Mouse (Mus musculus): ENCODE measurements around the gene Vsig2. TPM values are rescaled to one million over a fixed set of nuclear protein-coding genes. Genes with fewer than 3 reads are reported as not detected.

The Vsig2 gene
- polyA plus RNA-seq, 1 experiment from 2014 or later: 6.1 TPM

DNA sequence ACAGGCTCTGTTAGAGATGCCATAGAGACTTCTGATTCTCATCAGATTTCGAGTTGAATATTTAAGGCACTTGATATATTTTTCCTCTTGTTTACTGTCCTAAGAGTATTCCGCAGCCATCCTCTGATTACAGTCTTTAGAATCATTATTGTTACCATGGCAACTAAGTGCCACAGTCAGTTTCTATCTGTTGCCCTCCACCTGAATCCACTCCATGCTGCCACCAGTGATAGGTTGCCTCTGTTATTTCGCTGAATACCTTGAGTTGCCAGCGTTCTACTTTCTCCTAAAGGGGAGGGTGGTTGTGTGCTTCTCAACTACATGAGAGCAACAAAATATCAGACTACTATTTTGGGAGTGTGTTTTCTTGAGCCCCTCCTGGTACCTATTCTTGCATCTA, 47.7 kb downstream of the Vsig2 start:
- Histone ChIP-seq H3K36me3 (ENCODE audit: control insufficient read depth, insufficient read depth) (no peaks in the 10 kb centered on the region), H3K4me2 (replicated peaks; ENCODE audit: low read depth) (no peak overlapping the region), H3K27ac (ENCODE audit: low read depth, low read length) (no peak overlapping the region), H3K9me3 (ENCODE audit: control insufficient read depth) (no peaks in the 10 kb centered on the region), H3K4me3 (ENCODE audit: low read depth, low read length) (no peak overlapping the region), H3K4me1 (replicated peaks; ENCODE audit: control insufficient read depth, insufficient read depth, low read length) (no peaks in the 10 kb centered on the region), H3K9ac (ENCODE audit: low read depth, low read length) (no peak overlapping the region), H3K27me3 (replicated peaks; ENCODE audit: control insufficient read depth, insufficient read depth, low read length) (no peaks in the 10 kb centered on the region)
- TF ChIP-seq CTCF (IDR thresholded peaks at IDR 0.05; ENCODE audit: low read depth): no peak
- no peak for ATAC-seq
- WGBS: 70% methylated on average over 4 of the region's 4 CpGs

DNA sequence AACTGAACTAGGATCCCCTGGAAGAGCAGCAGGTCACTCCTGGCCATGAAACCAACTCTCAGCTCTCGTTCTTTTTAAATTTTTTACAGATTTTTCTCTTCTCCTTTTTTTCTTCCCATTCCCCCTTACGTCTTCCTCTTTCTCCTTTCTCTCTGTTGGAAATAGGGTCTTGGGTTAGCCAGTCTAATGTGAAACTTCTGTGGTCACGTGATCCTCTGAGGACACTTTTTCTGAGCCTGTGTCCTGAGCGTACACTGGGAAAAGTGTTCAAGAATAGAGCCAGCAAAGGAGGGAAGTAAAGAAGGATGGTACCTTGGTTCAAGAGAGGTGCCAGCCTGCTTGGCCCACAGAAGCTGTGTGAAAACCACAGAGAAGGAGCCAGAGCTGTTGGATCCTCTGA, 51.3 kb downstream of the Vsig2 start:
- H3K4me2 ChIP-seq (replicated peaks; ENCODE audit: low read depth): no peak overlapping the region
- H3K36me3 ChIP-seq (ENCODE audit: control insufficient read depth, insufficient read depth): no peaks in the 10 kb centered on the region
- ATAC-seq: no peak
- H3K9me3 ChIP-seq (ENCODE audit: control insufficient read depth): no peaks in the 10 kb centered on the region
- H3K27ac ChIP-seq (ENCODE audit: low read depth, low read length): no peak overlapping the region
- no peaks in the 10 kb centered on the region for H3K4me1 ChIP-seq (replicated peaks; ENCODE audit: control insufficient read depth, insufficient read depth, low read length)
- no peak overlapping the region for H3K9ac ChIP-seq (ENCODE audit: low read depth, low read length)
- H3K27me3 ChIP-seq (replicated peaks; ENCODE audit: control insufficient read depth, insufficient read depth, low read length): no peaks in the 10 kb centered on the region
- TF ChIP-seq CTCF (IDR thresholded peaks at IDR 0.05; ENCODE audit: low read depth): no peak
- 89% methylated on average over 4 of the region's 4 CpGs for WGBS
- H3K4me3 ChIP-seq (ENCODE audit: low read depth, low read length): no peak overlapping the region

DNA sequence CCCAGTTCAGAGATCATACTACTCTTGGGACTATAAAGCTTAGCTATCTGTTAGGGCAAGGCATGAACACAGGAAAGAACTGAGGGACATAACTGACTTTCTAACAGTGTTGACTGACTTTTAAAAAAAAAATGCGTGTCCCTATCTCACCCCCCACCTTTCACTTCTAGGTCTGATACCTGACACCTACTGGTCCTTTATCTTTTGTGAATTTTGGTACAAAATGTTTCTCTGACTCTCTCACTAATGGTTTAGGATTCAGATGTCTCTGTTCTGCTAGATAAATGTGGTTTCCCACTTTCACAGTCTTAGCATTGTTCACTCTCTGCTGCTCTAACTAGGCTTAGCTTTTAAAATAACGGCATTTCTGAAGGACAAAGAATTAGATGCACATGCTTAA, 53.0 kb downstream of the Vsig2 start:
- 73% methylated on average over 2 of the region's 2 CpGs for whole genome bisulfite sequencing
- H3K4me1 ChIP-seq (replicated peaks; ENCODE audit: control insufficient read depth, insufficient read depth, low read length): no peaks in the 10 kb centered on the region
- H3K27ac ChIP-seq (ENCODE audit: low read depth, low read length): no peak overlapping the region
- H3K36me3 ChIP-seq (ENCODE audit: control insufficient read depth, insufficient read depth): no peaks in the 10 kb centered on the region
- no peak overlapping the region for H3K4me2 ChIP-seq (replicated peaks; ENCODE audit: low read depth)
- no peaks in the 10 kb centered on the region for H3K27me3 ChIP-seq (replicated peaks; ENCODE audit: control insufficient read depth, insufficient read depth, low read length)
- TF ChIP-seq CTCF (IDR thresholded peaks at IDR 0.05; ENCODE audit: low read depth): no peak
- ATAC-seq: no peak
- H3K9ac ChIP-seq (ENCODE audit: low read depth, low read length): no peak overlapping the region
- no peak overlapping the region for H3K4me3 ChIP-seq (ENCODE audit: low read depth, low read length)
- no peaks in the 10 kb centered on the region for H3K9me3 ChIP-seq (ENCODE audit: control insufficient read depth)

DNA sequence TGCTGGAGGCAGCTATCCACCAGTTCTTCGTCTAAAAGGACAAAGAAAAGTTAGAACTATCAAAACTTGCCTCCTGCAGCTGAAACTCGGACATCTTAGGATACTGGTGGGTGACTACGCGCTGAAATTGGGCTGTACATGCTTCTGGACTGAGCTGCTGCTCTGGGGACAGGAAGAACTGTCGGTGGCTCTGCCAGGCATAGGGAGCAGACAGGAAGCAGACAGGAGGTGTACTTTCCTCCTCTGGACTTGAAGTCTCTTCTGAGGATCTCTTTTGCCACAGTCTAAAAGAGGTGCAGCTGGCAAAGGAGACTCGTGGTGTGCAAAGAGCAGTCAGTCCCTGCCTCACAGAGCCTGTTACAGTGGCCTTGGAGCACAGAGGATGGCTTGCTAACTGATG, 53.6 kb downstream of the Vsig2 start:
- Histone ChIP-seq H3K27ac (ENCODE audit: low read depth, low read length) (no peak overlapping the region), H3K9me3 (ENCODE audit: control insufficient read depth) (no peaks in the 10 kb centered on the region), H3K36me3 (ENCODE audit: control insufficient read depth, insufficient read depth) (no peaks in the 10 kb centered on the region), H3K4me3 (ENCODE audit: low read depth, low read length) (no peak overlapping the region), H3K4me1 (replicated peaks; ENCODE audit: control insufficient read depth, insufficient read depth, low read length) (no peaks in the 10 kb centered on the region), H3K4me2 (replicated peaks; ENCODE audit: low read depth) (no peak overlapping the region), H3K27me3 (replicated peaks; ENCODE audit: control insufficient read depth, insufficient read depth, low read length) (no peaks in the 10 kb centered on the region), H3K9ac (ENCODE audit: low read depth, low read length) (no peak overlapping the region)
- ATAC-seq: no peak
- WGBS: 61% methylated on average over 6 of the region's 6 CpGs
- no peak for TF ChIP-seq CTCF (IDR thresholded peaks at IDR 0.05; ENCODE audit: low read depth)

DNA sequence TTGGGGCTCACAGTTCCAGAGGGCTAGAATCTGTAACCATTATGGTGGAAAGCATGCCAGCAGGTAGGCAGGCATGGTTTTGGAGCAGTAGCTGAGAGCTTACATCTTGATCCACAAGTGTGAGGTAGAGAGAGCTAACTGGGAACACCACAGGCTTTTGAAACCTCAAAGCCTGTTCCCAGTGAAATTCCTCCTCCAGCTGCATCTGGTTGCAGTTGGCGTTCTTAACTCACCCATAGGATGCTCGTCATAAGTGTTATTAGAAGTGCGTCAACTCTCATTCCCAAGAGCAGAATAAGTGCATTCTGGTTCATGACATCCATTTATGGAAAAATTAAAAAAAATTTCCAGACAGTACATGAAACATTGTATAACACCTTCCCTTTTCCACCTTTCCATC, 54.6 kb downstream of the Vsig2 start:
- no peak overlapping the region for H3K4me2 ChIP-seq (replicated peaks; ENCODE audit: low read depth)
- no peaks in the 10 kb centered on the region for H3K36me3 ChIP-seq (ENCODE audit: control insufficient read depth, insufficient read depth)
- H3K9ac ChIP-seq (ENCODE audit: low read depth, low read length): no peak overlapping the region
- no peak overlapping the region for H3K27ac ChIP-seq (ENCODE audit: low read depth, low read length)
- ATAC-seq: no peak
- no peaks in the 10 kb centered on the region for H3K9me3 ChIP-seq (ENCODE audit: control insufficient read depth)
- no peaks in the 10 kb centered on the region for H3K4me1 ChIP-seq (replicated peaks; ENCODE audit: control insufficient read depth, insufficient read depth, low read length)
- WGBS: 89% methylated on average over 3 of the region's 3 CpGs
- no peak overlapping the region for H3K4me3 ChIP-seq (ENCODE audit: low read depth, low read length)
- no peaks in the 10 kb centered on the region for H3K27me3 ChIP-seq (replicated peaks; ENCODE audit: control insufficient read depth, insufficient read depth, low read length)
- TF ChIP-seq CTCF (IDR thresholded peaks at IDR 0.05; ENCODE audit: low read depth): no peak

Other genes with a start within 250 kb of the Vsig2 start
- gene Ccdc15, start 190.8 kb upstream of the Vsig2 start, polyA plus RNA-seq (2015; fragmentation: Nextera tagmentation; extraction: Ambion mirVana): 1.8 and 1.9 TPM in 2 replicates
- gene Hepacam, start 171.9 kb upstream of the Vsig2 start, polyA plus RNA-seq (2015; fragmentation: Nextera tagmentation; extraction: Ambion mirVana): 0.18 and 0.38 TPM in 2 replicates
- gene Robo4, start 137.4 kb upstream of the Vsig2 start, polyA plus RNA-seq (2015; fragmentation: Nextera tagmentation; extraction: Ambion mirVana): 6.6 and 7.1 TPM in 2 replicates
- gene Robo3, start 106.0 kb upstream of the Vsig2 start, polyA plus RNA-seq (2015; fragmentation: Nextera tagmentation; extraction: Ambion mirVana): 0.07 TPM in 1 of 2 replicates, not detected in the other
- gene Msantd2, start 49.9 kb upstream of the Vsig2 start, polyA plus RNA-seq (2015; fragmentation: Nextera tagmentation; extraction: Ambion mirVana): 7.4 and 8.8 TPM in 2 replicates
- 27.5 and 28.6 TPM in 2 replicates for gene Esam, start 11.2 kb upstream of the Vsig2 start, polyA plus RNA-seq (2015; fragmentation: Nextera tagmentation; extraction: Ambion mirVana)
- 1.2 and 1.9 TPM in 2 replicates for gene Nrgn, start 13.6 kb downstream of the Vsig2 start, polyA plus RNA-seq (2015; fragmentation: Nextera tagmentation; extraction: Ambion mirVana)
- 15.0 and 22.1 TPM in 2 replicates for gene Siae, start 16.4 kb downstream of the Vsig2 start, polyA plus RNA-seq (2015; fragmentation: Nextera tagmentation; extraction: Ambion mirVana)
- 3.8 and 4.3 TPM in 2 replicates for gene Spa17, start 74.5 kb downstream of the Vsig2 start, polyA plus RNA-seq (2015; fragmentation: Nextera tagmentation; extraction: Ambion mirVana)
- 261 and 265 TPM in 2 replicates for gene Tbrg1, start 118.1 kb downstream of the Vsig2 start, polyA plus RNA-seq (2015; fragmentation: Nextera tagmentation; extraction: Ambion mirVana)
- not detected in 2 replicates for gene Panx3, start 130.0 kb downstream of the Vsig2 start, polyA plus RNA-seq (2015; fragmentation: Nextera tagmentation; extraction: Ambion mirVana)
- not detected in 2 replicates for gene Olfr160, start 177.0 kb downstream of the Vsig2 start, polyA plus RNA-seq (2015; fragmentation: Nextera tagmentation; extraction: Ambion mirVana)
- gene Olfr874, start 205.9 kb downstream of the Vsig2 start, polyA plus RNA-seq (2015; fragmentation: Nextera tagmentation; extraction: Ambion mirVana): not detected in 2 replicates
- not detected in 2 replicates for gene Olfr875, start 232.6 kb downstream of the Vsig2 start, polyA plus RNA-seq (2015; fragmentation: Nextera tagmentation; extraction: Ambion mirVana)